Mouse (Mus musculus) cerebellum, adult 2 months (tissue): ENCODE data around the gene Zfp119b.

Experiments used
- CTCF ChIP-seq: fragments of 200-500 bp; IDR thresholded peaks from 2 replicates; pipeline ENCODE4 v1.5.1; 2011; ENCODE audit warnings: low read depth, mild to moderate bottlenecking, control low read depth, low read length, moderate library complexity, borderline replicate concordance; ENCODE audit not compliant: insufficient read depth
- POLR2A ChIP-seq: fragments of 200-500 bp; IDR thresholded peaks from 2 replicates; pipeline ENCODE4 v1.6.1; 2011; ENCODE audit warnings: low read length, control low read depth, borderline replicate concordance; ENCODE audit not compliant: insufficient read depth

GRCm38 (mm10) chr17:55931553-55932502 is 17.5 kb downstream of the Zfp119b start:
- TF ChIP-seq CTCF = peak; percentile 19; the same call in 1 of the 2 replicates
- peak; percentile 46; the same call in 1 of the 2 replicates for TF ChIP-seq POLR2A
